In the genomic region with DNA sequence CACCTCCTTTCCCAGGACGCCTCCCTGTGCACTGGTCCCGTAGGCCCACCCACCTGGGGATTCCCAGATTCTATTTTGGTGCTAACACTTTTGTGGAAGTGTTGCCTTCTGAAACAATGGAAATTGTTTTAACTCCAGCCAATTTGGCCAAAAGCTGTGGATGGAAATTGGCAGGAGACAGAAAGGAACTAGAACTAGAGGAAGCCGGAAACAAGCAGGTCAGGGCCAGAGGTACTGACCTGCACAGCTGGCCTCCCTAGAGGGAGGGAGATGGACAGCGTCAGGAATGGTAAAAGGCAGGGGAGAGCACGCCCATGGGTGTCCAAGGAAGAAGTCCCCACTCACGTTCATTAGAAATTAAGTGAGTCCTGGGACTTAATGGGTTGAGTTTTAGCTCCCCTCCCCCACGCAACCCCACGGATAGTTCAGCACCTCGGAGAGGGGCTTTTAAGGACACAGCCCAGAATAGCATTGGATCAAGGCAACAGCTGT, we compare ENCODE assay signal across 17 mouse cellular contexts. TPM values are rescaled to one million over a fixed set of nuclear protein-coding genes. Genes with fewer than 3 reads are reported as not detected.
DNase-seq lines count a peak whose midpoint lies in the region; ATAC-seq and TF ChIP-seq lines count a peak whose summit lies in the region.
"Had no signal": no experiment of that assay in that cellular context is flagged by ENCODE, and none has a peak within 500 bp of the region (broad histone marks: within the 10 kb centered on the region; RNA-seq: fewer than 3 reads in every experiment).

No protein-coding gene starts in this region.

- no peak for TF ChIP-seq CTCF in MEL (IDR thresholded peaks at IDR 0.05 in 2 of 3, conservative IDR thresholded peaks at IDR 0.05 in 1 of 3; ENCODE audit: control insufficient read depth in 1 of 3, insufficient read depth in 1 of 3, low read depth in 2 of 3, low read length in 3 of 3, poor library complexity in 1 of 3, severe bottlenecking in 1 of 3)

- peak; percentile 44 for ATAC-seq in kidney, embryonic 15.5 days (replicated peaks; ENCODE audit: low FRiP score)
- no peak for ATAC-seq in liver, embryonic 12.5 days

- no peak for TF ChIP-seq EP300 in MEL (IDR thresholded peaks at IDR 0.05; ENCODE audit: low read depth in 1 of 2, low read length in 2 of 2)

- peaks cover 18% of the 10 kb centered on the region for H3K4me1 ChIP-seq in kidney, embryonic 15.5 days
- peaks cover 0 to 3% of the 10 kb centered on the region in 2 experiments; a peak in 1 of 4 replicates for H3K4me1 ChIP-seq in MEL (ENCODE audit: control insufficient read depth in 1 of 2, insufficient read depth in 2 of 2, low read length in 2 of 2)
- H3K4me1 ChIP-seq in embryonic facial prominence, embryonic 10.5 days = peaks cover 17% of the 10 kb centered on the region
- H3K4me1 ChIP-seq in liver, embryonic 12.5 days = peaks cover 10% of the 10 kb centered on the region; the same call in 1 of the 2 replicates

- H3K4me3 ChIP-seq in kidney, embryonic 15.5 days (replicated peaks) = no peak overlapping the region
- H3K4me3 ChIP-seq in MEL (ENCODE audit: control insufficient read depth in 1 of 2, insufficient read depth in 1 of 2, low read depth in 2 of 2, low read length in 2 of 2) = no peak overlapping the region
- H3K4me3 ChIP-seq in embryonic facial prominence, embryonic 10.5 days = no peak overlapping the region
- no peak overlapping the region for H3K4me3 ChIP-seq in liver, embryonic 12.5 days
- H3K4me3 ChIP-seq: neural tube, embryonic 13.5 days had no signal

- no peak overlapping the region for H3K27ac ChIP-seq in kidney, embryonic 15.5 days
- H3K27ac ChIP-seq in MEL (ENCODE audit: control insufficient read depth, low read depth, low read length) = no peak overlapping the region
- no peak overlapping the region for H3K27ac ChIP-seq in embryonic facial prominence, embryonic 10.5 days (replicated peaks)
- no peak overlapping the region for H3K27ac ChIP-seq in liver, embryonic 12.5 days
- H3K27ac ChIP-seq: neural tube, embryonic 13.5 days had no signal

- TF ChIP-seq RAD21 in MEL (IDR thresholded peaks at IDR 0.05; ENCODE audit: low read depth, low read length) = no peak

- no peak for TF ChIP-seq POLR2A in MEL (IDR thresholded peaks at IDR 0.05; ENCODE audit: control insufficient read depth in 1 of 2, insufficient read depth in 1 of 2, low read depth in 1 of 2, low read length in 2 of 2, poor library complexity in 1 of 2)

- no peaks in the 10 kb centered on the region for H3K79me2 ChIP-seq in MEL (ENCODE audit: control insufficient read depth, insufficient read depth, low read length, poor library complexity)

- WGBS in kidney, embryonic 15.5 days = 48% methylated on average over 9 of the region's 9 CpGs
- 52% methylated on average over 9 of the region's 9 CpGs for WGBS in embryonic facial prominence, embryonic 10.5 days
- 45% methylated on average over 9 of the region's 9 CpGs for WGBS in liver, embryonic 12.5 days (ENCODE audit: insufficient replicate concordance)

- H3K36me3 ChIP-seq in kidney, embryonic 15.5 days = no peaks in the 10 kb centered on the region
- H3K36me3 ChIP-seq in MEL (ENCODE audit: control insufficient read depth in 1 of 2, insufficient read depth in 2 of 2, low read length in 2 of 2) = peaks cover 0 to 2% of the 10 kb centered on the region in 2 experiments; a peak in 1 of 4 replicates
- no peaks in the 10 kb centered on the region for H3K36me3 ChIP-seq in embryonic facial prominence, embryonic 10.5 days (replicated peaks)
- no peaks in the 10 kb centered on the region for H3K36me3 ChIP-seq in liver, embryonic 12.5 days
- H3K36me3 ChIP-seq: neural tube, embryonic 13.5 days had no signal

- peaks cover 28% of the 10 kb centered on the region for H3K27me3 ChIP-seq in kidney, embryonic 15.5 days
- no peaks in the 10 kb centered on the region for H3K27me3 ChIP-seq in MEL (ENCODE audit: control insufficient read depth in 1 of 2, insufficient read depth in 2 of 2, low read length in 2 of 2)
- peaks cover 32% of the 10 kb centered on the region for H3K27me3 ChIP-seq in embryonic facial prominence, embryonic 10.5 days (replicated peaks; ENCODE audit: low read depth, poor library complexity, severe bottlenecking)
- H3K27me3 ChIP-seq in liver, embryonic 12.5 days (replicated peaks) = peaks cover 25% of the 10 kb centered on the region

- H3K9me3 ChIP-seq in kidney, embryonic 15.5 days (replicated peaks) = no peaks in the 10 kb centered on the region
- no peaks in the 10 kb centered on the region for H3K9me3 ChIP-seq in MEL (replicated peaks; ENCODE audit: insufficient read depth, low read length)
- H3K9me3 ChIP-seq in embryonic facial prominence, embryonic 10.5 days = no peaks in the 10 kb centered on the region
- H3K9me3 ChIP-seq in liver, embryonic 12.5 days (replicated peaks) = no peaks in the 10 kb centered on the region
- H3K9me3 ChIP-seq: neural tube, embryonic 13.5 days had no signal

- no peak overlapping the region for H3K9ac ChIP-seq in kidney, embryonic 15.5 days
- no peak overlapping the region for H3K9ac ChIP-seq in MEL (ENCODE audit: control insufficient read depth, low read depth, low read length, poor library complexity, severe bottlenecking)
- no peak overlapping the region for H3K9ac ChIP-seq in liver, embryonic 12.5 days
- H3K9ac ChIP-seq: neural tube, embryonic 13.5 days had no signal

- no peak for DNase-seq in kidney, adult 11 months
- DNase-seq in MEL (ENCODE audit: low read depth, low spot score) = peak; percentile 55
- DNase-seq in embryonic facial prominence, embryonic 10.5 days (ENCODE audit: low spot score) = peak; percentile 42
- DNase-seq in kidney, postnatal 36 days = peak; percentile 37 to 51
- no peak for DNase-seq in ovary, postnatal 36 days (ENCODE audit: low spot score)
- DNase-seq in urinary bladder, postnatal 36 days (ENCODE audit: low spot score in 2 of 2) = no peak
- DNase-seq: adrenal gland, postnatal 25 days; cerebellum, postnatal 14 days; gastrocnemius, postnatal 36 days; layer of hippocampus, postnatal 36 days; right cerebral cortex, postnatal 4 days; thymus, adult 18-20 months had no signal

- H3K4me2 ChIP-seq in kidney, embryonic 15.5 days = no peak overlapping the region
- no peak overlapping the region for H3K4me2 ChIP-seq in liver, embryonic 12.5 days
- H3K4me2 ChIP-seq: liver, embryonic 11.5 days; neural tube, embryonic 13.5 days had no signal

TF ChIP-seq in MEL, 35 proteins besides CTCF, POLR2A, EP300 and RAD21:
- no peak for TF ChIP-seq UBTF (IDR thresholded peaks at IDR 0.05; ENCODE audit: borderline replicate concordance, insufficient read depth, low read depth, low read length)
- 0 out of 2 replicates have a peak, but pooled peaks have one; percentile 37 for TF ChIP-seq SIN3A (IDR thresholded peaks at IDR 0.05; ENCODE audit: low read length)

RNA-seq across cellular contexts. Expression of gene Prnd, which starts 7.1 kb away (rescaled TPM):
- 18.9 and 20.8 TPM in 2 replicates for polyA plus RNA-seq in kidney, embryonic 15.5 days (2015; fragmentation: Nextera tagmentation; extraction: Ambion mirVana)
- total RNA-seq in MEL (2012; rRNA removed) = not detected in 2 replicates
- under 1 TPM in 1 of 2 experiments, not detected in 1; 0.06 TPM for polyA plus RNA-seq in MEL (2012; ENCODE audit: insufficient read depth in 1 of 2, insufficient read length in 2 of 2, low read depth in 1 of 2, low replicate concordance in 2 of 2, missing spikeins in 1 of 2)
- polyA plus RNA-seq in embryonic facial prominence, embryonic 10.5 days (2016; fragmentation: Nextera tagmentation; extraction: Ambion mirVana) = 6.6 and 10.0 TPM in 2 replicates
- polyA plus RNA-seq in liver, embryonic 12.5 days (2016; fragmentation: Nextera tagmentation; extraction: Ambion mirVana) = 0.41 and 0.84 TPM in 2 replicates
- total RNA-seq: adrenal gland, postnatal 25 days; megakaryocyte-erythroid progenitor cell, adult 5-6 weeks had no signal

RNA-seq across cellular contexts. Expression of gene Prn, which starts 48.0 kb away (rescaled TPM):
- not detected in 2 replicates for polyA plus RNA-seq in kidney, embryonic 15.5 days (2015; fragmentation: Nextera tagmentation; extraction: Ambion mirVana)
- not detected in 2 replicates for total RNA-seq in MEL (2012; rRNA removed)
- polyA plus RNA-seq in MEL (2012; ENCODE audit: insufficient read depth in 1 of 2, insufficient read length in 2 of 2, low read depth in 1 of 2, low replicate concordance in 2 of 2, missing spikeins in 1 of 2) = not detected
- polyA plus RNA-seq in embryonic facial prominence, embryonic 10.5 days (2016; fragmentation: Nextera tagmentation; extraction: Ambion mirVana) = not detected in 2 replicates
- not detected in 2 replicates for polyA plus RNA-seq in liver, embryonic 12.5 days (2016; fragmentation: Nextera tagmentation; extraction: Ambion mirVana)
- total RNA-seq: layer of hippocampus, postnatal 36 days; megakaryocyte-erythroid progenitor cell, adult 5-6 weeks had no signal
- polyA plus RNA-seq: liver, embryonic 11.5 days; neural tube, embryonic 13.5 days had no signal

RNA-seq across cellular contexts. Expression of gene Prnp, which starts 48.0 kb away (rescaled TPM):
- 45.1 and 47.4 TPM in 2 replicates for polyA plus RNA-seq in kidney, embryonic 15.5 days (2015; fragmentation: Nextera tagmentation; extraction: Ambion mirVana)
- 17.1 and 18.3 TPM in 2 replicates for total RNA-seq in MEL (2012; rRNA removed)
- polyA plus RNA-seq in MEL (2012; ENCODE audit: insufficient read depth in 1 of 2, insufficient read length in 2 of 2, low read depth in 1 of 2, low replicate concordance in 2 of 2, missing spikeins in 1 of 2) = 10 to 100 TPM in 1 of 2 experiments, not detected in 1; 24.0 TPM
- 14.7 and 21.7 TPM in 2 replicates for polyA plus RNA-seq in embryonic facial prominence, embryonic 10.5 days (2016; fragmentation: Nextera tagmentation; extraction: Ambion mirVana)
- polyA plus RNA-seq in liver, embryonic 12.5 days (2016; fragmentation: Nextera tagmentation; extraction: Ambion mirVana) = 37.8 and 37.9 TPM in 2 replicates

Comparison
In these comparisons a context has a peak if more than half of its experiments do, and no peak if none do; other contexts are left out.
1. DNase-seq: peak in MEL (single experiment), embryonic facial prominence, embryonic 10.5 days (single experiment) and kidney, postnatal 36 days (2 of 2); none in kidney, adult 11 months (single experiment), ovary, postnatal 36 days (single experiment) and urinary bladder, postnatal 36 days (0 of 2).